Mouse (Mus musculus): ENCODE measurements around the gene Tex2.

The Tex2 gene

DNA sequence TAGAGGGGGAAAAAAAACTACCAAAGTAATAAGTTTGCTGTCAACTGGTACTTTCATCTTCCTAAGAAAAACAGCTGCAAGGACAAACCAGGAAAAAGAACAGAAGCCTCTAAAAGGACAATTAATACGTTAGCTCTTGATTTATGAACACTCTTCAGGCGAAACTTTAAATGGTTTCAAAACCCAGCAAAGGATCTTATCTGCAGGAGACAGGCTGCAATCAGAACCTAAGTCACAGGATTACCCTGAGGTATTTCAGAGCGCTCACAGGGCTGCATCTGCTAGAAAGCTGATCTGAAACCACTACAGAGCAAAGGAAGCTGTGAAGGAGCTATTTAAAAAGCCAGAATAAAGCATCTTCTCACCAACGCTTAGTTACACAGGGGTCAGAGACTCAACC lies 131.6 kb downstream of the Tex2 start:
- no peak for DNase-seq

DNA sequence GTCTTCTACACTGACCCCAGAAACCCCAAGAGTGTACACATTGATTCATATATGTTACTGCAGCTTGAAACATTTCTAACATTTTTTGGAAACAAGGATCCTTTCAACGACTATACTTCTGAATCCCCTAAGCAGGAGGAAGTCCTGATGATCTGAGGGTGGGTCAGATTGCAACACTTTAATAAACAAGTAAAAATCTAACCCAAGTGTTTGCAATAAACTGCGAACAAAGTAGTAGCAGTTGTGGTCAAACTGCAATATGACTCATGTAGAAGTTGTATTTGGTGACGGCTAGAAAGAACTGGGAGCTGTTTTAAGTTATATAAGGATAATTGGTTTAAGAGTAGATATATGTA lies 132.7 kb downstream of the Tex2 start:
- no peak for DNase-seq

DNA sequence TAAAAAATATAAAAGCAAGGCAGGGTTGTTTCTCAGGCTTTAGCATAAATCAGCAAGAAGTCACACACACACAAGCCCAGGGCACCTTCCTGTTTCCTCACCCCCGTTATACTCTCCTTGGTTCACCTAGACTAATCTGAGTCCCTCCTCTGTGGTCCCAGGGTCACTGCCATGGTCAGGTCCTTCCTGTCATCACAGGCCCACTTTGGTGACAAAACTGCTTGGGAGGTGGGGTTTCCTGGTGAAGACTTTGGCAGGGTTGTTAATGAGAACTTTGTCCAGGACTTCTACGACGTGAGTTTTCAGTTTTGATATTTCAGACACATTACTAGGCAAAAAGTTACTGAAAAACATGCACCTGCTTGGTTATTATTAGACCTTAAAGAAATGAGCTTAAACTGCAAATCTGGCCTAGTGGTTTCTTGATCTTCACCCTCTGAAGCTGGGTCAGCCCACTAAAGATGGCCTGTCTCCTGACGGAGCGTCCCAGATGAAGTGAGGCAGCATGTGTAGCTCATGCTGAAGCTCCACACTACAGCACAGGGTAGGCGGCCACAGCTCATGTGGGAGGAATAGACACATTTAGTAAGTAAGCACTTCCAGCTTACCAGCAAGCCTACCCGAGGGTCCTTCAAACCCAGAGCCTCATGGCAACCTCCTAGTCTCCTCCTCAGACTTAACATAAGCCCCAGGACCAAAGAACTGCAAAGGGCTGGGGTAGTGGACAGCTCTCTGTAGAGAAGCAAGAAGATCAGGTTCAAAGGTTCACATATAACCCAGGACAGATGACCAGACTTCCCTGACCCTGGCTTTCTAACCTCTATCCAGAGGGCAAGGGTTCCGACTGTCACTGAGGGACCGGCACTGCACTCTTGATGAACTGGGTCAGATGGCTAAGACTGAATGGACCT lies 133.3 kb downstream of the Tex2 start:
- DNase-seq: no peak

DNA sequence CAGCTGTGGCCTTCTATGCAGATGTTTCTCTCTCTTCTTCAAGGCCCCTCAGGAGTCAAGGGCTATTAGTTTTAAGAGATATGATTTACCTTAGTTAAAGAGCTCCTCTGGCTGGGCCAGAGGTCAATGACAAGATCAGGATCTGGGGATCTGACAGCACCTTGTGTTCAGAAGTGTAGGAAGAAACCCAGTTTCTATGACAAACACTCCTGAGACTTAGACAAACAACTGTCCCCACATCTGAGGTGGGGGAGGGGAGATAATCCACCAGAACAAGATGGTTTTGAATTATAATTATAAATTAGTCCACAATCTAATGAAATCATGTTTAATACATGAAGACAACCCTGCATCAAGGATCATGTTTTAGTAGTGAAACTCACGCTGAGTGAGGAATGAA lies 134.5 kb downstream of the Tex2 start:
- no peak for DNase-seq

DNA sequence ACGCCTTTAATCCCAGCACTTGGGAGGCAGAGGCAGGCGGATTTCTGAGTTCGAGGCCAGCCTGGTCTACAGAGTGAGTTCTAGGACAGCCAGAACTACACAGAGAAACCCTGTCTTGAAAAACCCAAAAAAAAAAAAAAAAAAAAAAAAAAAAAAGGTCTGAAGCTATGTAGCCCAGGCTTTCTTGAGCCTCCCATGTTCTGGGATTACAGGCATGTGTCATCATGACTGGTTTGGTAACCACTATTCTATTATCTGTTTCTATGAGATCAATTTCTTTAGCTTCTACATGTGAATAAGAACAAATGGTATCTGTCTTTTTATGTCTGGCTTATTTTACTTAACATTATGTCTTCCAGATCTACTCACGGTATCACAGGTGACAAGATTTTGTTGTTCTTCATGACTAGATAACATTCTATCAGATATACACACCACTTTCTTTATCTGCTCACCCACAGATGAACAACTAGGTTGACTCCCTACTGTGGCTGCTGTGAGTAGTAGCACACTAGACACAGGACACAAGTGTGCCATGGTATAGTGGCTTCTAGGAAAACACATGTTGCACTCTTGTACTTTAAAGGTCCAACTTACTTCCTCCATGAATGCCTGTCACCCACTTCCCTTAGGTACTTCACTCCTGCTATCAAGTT lies 135.6 kb downstream of the Tex2 start:
- DNase-seq: no peak

DNA sequence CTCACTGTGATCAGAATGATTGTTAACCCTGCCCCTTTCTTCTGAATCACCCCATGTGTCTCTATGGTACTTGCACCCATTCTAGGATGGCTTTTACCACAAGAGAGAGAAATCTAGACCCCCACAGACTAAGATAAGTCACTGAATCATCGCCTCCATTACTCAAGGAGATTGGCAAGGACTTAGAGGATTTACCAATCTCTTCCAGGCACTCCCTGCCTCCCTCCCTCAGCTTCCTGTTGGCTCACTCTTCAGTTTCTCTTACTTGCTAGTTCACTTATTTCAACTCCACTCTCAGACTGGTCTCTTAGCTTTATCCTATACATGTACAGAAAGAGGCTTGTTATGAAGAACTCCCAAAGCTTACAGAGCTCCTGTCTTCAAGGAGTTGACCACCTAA lies 137.9 kb downstream of the Tex2 start:
- no peak for DNase-seq

DNA sequence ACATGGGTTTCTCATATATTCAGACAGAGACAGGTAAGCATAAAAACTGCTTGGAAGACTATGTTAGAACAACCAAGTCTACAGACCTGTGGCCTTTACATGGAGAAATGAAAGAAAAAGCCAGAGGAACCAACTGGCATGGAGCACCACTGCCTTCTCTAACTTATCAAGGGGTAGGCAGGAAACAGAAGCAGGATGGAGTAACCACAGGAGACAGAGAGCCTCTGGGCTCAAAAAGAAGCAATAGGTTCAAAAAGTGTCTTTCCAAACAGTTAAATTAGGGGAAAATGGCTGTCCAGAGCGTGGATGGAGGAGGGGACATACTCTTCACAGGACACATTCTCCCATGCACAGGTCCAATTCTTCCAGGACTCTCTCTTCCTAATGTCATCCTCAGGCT lies 141.6 kb downstream of the Tex2 start:
- no peak for DNase-seq

DNA sequence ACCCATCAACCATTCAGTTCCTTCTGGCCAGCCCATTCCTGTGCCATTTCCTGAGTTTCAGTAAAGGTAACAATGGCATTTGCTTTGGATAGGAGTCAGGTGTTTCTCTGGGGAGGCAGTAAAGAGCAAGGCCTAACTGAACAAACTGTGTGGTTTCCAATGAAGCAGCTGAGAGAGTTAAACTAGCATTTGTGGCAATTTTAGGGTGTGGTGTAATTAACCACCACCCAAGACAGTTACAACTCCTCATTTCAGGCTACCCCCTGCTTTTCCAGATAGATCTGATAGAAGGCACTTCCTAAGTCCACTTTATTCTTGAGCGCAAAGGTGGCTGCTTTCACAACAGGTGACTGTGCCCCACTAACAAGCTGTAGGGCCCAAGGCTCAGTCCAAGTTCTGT lies 144.7 kb downstream of the Tex2 start:
- no peak for DNase-seq

DNA sequence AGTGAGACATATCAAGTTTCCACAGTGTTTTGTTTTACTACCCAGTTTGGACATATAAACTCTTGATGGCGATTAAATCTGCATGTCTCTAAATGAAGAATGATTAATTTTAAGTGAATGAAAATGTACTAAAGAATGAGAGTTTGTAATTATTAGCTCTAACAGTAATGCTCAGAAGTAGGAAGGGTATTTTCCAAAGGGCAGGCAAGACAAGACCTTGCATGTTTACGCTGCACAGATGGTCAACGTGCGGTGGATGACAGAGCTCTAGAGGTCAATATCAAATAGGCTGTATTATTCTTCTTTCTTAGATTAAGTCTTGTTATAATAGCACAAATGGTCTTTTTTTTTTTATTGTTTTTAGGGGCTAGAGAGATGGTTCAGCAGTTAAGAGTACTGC lies 147.3 kb downstream of the Tex2 start:
- no peak for DNase-seq

DNA sequence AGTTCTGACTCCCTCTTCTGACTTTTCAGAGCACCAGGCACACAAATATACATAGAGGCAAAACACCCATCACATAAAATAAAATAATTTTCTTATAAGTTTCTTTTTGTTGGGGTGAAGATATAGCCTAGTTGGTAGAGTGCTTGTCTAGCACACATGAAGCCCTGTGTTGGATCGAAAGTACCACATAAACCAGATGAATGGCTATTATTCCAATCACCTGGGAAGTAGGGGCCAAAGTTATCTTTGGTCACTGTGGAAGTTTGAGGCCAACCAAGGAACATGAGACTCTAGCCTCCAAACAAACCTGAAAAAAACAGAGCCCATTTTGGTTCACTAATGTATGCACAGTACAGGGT lies 147.7 kb downstream of the Tex2 start:
- no peak for DNase-seq

DNA sequence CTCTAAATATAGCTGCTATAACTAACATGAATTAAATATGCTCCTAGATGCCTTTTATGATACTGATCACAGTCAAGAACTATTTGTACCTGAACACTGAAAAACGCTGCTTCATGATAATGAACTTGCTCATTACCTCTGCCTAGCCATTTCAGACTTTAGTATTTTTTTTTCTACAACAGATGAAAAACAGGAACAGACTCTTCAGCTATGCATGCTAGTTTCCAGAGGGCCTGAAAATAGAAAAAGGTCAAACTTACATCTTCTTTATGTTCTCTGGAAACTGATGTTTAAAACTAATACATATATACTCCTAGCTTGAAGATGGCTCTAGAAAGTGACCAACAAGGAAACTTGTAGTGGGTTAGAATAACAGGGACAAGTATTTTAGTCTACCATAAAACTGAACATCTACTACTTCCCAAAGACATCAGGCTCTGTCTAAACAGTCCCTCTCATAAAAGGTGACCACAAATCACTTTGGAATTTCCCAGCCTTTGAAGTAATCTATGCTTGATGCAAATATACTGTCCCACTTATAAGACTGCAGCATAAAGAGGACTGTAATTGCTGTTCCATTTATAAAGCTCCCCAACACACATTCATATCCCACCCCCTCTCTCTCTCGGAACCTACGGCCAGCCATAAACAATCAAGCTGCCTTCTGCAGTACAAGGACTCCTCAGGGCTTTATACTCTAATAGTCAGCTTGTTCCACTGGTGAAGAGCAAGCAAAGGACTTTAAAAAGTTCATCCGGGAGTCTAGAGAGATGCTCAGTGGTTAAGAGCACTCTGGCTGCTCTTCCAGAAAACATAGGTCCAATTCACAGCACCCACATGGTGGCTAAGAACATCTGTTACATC lies 148.3 kb downstream of the Tex2 start:
- DNase-seq: no peak

DNA sequence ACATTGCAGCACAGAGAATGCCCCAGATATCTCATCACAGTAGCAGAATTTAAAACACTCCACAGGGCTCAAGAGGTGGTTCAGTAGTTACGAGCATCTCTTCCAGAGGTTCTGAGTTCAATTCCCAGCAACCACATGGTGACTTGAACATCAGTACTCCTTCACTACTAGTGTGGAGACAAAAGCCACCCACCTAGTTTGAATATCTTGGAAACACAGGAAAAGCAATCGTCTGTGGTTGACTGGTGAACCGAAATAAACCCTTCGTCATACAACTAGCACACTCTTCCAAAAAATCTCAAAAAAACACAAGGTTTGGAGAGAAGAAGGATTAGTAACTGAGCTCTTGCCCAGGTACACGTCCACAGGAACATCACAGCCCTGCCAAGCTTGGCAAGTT lies 149.4 kb downstream of the Tex2 start:
- DNase-seq: no peak

DNA sequence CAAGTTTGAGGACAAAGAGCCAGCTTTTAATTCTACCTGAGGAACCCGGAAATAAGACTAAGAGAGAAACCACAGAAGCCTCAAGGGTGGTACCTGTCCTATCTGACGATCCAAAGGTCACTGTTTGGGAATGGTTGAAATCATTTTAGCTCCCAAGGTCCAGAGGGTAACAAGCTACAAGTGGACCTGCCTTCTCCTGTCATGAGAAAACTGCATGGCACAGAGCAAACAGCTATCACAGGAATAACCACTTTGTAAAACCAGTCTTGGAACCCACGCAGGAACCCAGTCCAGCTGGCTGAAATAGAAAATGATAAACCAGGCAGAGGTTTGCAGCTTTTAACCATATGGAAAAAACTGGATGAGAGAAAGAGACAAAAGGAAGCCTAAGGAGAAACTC lies 150.9 kb downstream of the Tex2 start:
- DNase-seq: no peak

DNA sequence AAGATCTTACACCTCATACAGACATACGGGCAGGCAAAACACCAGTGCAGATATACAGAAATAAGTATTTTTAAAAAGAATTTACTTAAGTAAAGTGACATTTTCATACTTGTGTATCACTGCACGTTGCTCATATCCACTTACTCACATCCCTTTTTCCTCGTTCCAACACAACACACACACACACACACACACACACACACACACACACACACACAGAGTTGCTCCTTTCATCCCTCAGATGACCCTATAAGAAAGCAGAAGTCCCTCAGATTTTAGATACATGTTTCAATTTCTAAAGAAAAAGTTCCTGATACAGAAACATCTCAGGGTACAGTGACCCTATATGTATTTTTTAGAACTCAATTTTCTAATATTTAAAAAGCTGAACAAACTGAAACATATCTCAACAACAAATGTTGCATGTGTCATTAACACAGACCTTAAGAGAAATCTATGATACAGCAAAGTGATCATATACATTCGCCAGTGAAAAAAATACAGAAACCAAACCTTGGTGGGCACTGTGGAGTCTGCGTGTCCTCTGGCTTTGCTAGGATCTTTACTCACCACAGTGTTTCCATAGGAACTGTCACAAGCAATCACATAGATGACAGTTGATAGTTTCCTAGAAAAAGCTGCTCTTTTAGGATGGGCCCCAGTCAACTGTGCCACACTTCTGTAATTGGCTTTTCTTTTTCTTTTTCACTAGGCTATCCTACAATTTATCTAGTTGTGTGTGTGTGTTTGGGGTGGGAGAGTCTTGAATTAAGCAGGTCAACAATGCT lies 151.9 kb downstream of the Tex2 start:
- no peak for DNase-seq

DNA sequence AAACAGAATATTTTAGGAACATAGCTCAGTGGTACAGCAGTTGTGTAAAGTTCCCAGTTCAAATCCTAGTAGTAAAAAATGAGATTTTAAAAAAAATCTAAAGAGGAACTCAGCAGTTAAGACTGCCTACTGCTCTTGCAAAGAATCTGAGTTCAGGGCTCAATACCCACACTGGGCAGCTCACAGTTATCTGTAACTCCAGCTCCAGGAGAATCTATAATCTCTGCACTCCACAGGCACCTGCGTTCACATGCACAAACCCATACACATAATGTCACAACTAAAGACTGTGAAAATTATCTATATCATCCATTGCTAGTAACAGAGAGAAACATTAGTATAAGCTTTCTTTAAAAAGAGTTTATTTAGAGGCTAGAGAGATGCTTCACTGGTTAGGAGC lies 152.6 kb downstream of the Tex2 start:
- no peak for DNase-seq

DNA sequence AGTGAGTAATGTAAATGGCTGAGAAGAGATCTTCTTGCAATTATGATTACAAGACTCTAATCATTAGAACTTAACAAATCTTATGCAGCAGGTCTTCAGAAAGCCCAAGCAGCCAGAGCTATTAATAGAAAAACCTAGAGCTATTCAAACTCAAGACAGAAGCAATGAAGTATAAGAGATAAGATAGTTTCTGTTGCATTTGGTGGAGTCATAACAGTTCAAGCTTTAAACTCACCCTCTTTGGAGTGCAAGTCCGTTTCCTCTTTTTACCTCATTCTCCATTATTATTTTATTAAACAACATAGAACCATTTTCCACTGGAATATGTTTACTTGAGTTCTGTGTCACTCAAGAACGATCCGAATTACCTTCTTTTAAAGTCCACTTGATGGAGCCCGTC lies 154.7 kb downstream of the Tex2 start:
- DNase-seq: no peak
